Mouse (Mus musculus): Measurements from ENCODE around the gene Urb2. TPM values are rescaled to one million over a fixed set of nuclear protein-coding genes. Genes with fewer than 3 reads are reported as not detected.

Urb2 gene
- polyA plus RNA-seq, 1 experiment from 2014 or later = 6.0 TPM

DNA sequence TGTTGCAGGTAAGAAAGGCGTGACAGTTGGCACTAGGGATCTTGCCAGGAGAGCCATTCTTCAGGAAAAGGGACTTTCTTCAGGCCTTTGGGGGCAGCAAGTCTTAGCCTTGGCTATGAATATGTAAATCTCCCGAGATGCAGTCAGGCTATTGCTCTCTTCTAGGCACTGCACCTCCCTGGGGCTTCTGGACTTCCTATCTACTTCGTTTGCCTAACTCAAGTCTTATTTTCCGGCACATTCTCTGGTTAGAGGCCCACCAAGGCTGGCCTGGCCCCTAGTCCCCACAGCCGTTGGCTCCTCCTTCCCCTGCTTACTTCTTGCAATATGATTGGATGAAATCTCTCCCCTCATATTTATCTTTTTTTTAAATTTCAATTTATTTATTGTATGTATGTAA lies 67.7 kb downstream of the Urb2 start:
- Histone ChIP-seq H3K9me3 (replicated peaks; ENCODE audit: control insufficient read depth, low read length) (no peaks in the 10 kb centered on the region), H3K4me3 (ENCODE audit: low read depth, low read length) (no peak overlapping the region), H3K27ac (ENCODE audit: low read depth, low read length) (no peak overlapping the region), H3K4me2 (no peak overlapping the region), H3K9ac (ENCODE audit: low read depth, low read length) (no peak overlapping the region), H3K36me3 (ENCODE audit: control insufficient read depth, insufficient read depth, low read length) (no peaks in the 10 kb centered on the region), H3K27me3 (ENCODE audit: control insufficient read depth, insufficient read depth, low read length) (no peaks in the 10 kb centered on the region), H3K4me1 (ENCODE audit: control insufficient read depth, insufficient read depth, low read length) (no peaks in the 10 kb centered on the region)
- no peak for ATAC-seq (replicated peaks; ENCODE audit: insufficient number of reproducible peaks, low FRiP score, low TSS enrichment)
- 76% methylated on average over 5 of the region's 5 CpGs for WGBS (ENCODE audit: insufficient replicate concordance)

DNA sequence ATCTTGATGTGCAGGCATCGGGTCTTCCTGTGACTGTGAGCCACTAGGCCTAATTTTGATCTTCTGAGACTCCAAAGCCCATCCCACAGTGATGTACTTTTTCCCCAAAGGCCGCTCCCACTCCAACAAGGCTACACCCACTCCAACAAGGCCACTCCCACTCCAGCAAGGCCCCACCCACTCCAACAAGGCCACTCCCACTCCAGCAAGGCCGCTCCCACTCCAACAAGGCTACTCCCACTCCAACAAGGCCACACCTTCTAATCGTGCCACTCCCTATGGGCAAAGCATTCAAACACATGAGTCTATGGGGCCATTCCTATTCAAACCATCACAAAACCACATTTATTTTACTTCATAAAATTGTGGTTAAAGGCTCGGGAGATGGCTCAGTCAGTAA lies 69.2 kb downstream of the Urb2 start:
- no peaks in the 10 kb centered on the region for H3K9me3 ChIP-seq (replicated peaks; ENCODE audit: control insufficient read depth, low read length)
- H3K4me3 ChIP-seq (ENCODE audit: low read depth, low read length) = no peak overlapping the region
- H3K4me1 ChIP-seq (ENCODE audit: control insufficient read depth, insufficient read depth, low read length) = no peaks in the 10 kb centered on the region
- no peak overlapping the region for H3K4me2 ChIP-seq
- H3K27ac ChIP-seq (ENCODE audit: low read depth, low read length) = no peak overlapping the region
- no peaks in the 10 kb centered on the region for H3K36me3 ChIP-seq (ENCODE audit: control insufficient read depth, insufficient read depth, low read length)
- H3K27me3 ChIP-seq (ENCODE audit: control insufficient read depth, insufficient read depth, low read length) = no peaks in the 10 kb centered on the region
- ATAC-seq (replicated peaks; ENCODE audit: insufficient number of reproducible peaks, low FRiP score, low TSS enrichment) = no peak
- 89% methylated on average over 5 of the region's 5 CpGs for WGBS (ENCODE audit: insufficient replicate concordance)
- no peak overlapping the region for H3K9ac ChIP-seq (ENCODE audit: low read depth, low read length)

MicroRNAs within 50 kb of the gene (microRNA counts, 519-probe panel; counts per million panel counts)
- microRNA mmu-miR-1967 = 32.2 counts per million

Small RNA genes within 50 kb of the gene (microRNA-seq; reads per million reads assigned to microRNA genes)
- not detected for gene Mir1967 (ENCODE audit: borderline number of aligned reads)

Other genes starting within 250 kb of the Urb2 start
- 55.0 and 58.7 TPM in 2 replicates for gene Rab4a, start 215.5 kb upstream of the Urb2 start, polyA plus RNA-seq (2014; fragmentation: Nextera tagmentation; extraction: Ambion mirVana)
- gene Ccsap, start 161.3 kb upstream of the Urb2 start, polyA plus RNA-seq (2014; fragmentation: Nextera tagmentation; extraction: Ambion mirVana) = 2.5 and 4.0 TPM in 2 replicates
- 558 and 581 TPM in 2 replicates for gene Acta1, start 126.8 kb upstream of the Urb2 start, polyA plus RNA-seq (2014; fragmentation: Nextera tagmentation; extraction: Ambion mirVana)
- gene Nup133, start 72.2 kb upstream of the Urb2 start, polyA plus RNA-seq (2014; fragmentation: Nextera tagmentation; extraction: Ambion mirVana) = 31.5 and 32.5 TPM in 2 replicates
- 36.2 and 38.4 TPM in 2 replicates for gene Abcb10, start 38.4 kb upstream of the Urb2 start, polyA plus RNA-seq (2014; fragmentation: Nextera tagmentation; extraction: Ambion mirVana)
- 31.2 and 32.0 TPM in 2 replicates for gene Taf5l, start 111 bp upstream of the Urb2 start, polyA plus RNA-seq (2014; fragmentation: Nextera tagmentation; extraction: Ambion mirVana)
- 63.2 and 72.3 TPM in 2 replicates for gene Galnt2, start 209.9 kb downstream of the Urb2 start, polyA plus RNA-seq (2014; fragmentation: Nextera tagmentation; extraction: Ambion mirVana)

All from heart, embryonic 11.5 days (tissue).